Mouse (Mus musculus) CH12.LX (cell line): ENCODE measurements at regions not wholly inside any gene's neighbourhood (a gene's known extent, or its start where the extent isn't known, plus 50 kb on each side); places are given as distances from the start of the nearest gene placed in this dataset.
A peak's percentile ranks its signal among the peaks of the same experiment; 100 is the strongest.

Source experiments
- DNase-seq: peaks from one replicate; pipeline ENCODE4 v3.0.0-alpha.2; 2013; ENCODE audit errors: extremely low read depth
- H3K27ac ChIP-seq: 2 replicates; pipeline ENCODE4 v1.5.1; 2012; ENCODE audit warnings: low read depth, mild to moderate bottlenecking, control low read depth, moderate library complexity; ENCODE audit not compliant: insufficient read depth
- H3K27me3 ChIP-seq: replicated peaks from 2 replicates; pipeline ENCODE3; 2012; ENCODE audit warnings: inconsistent platforms
- H3K36me3 ChIP-seq, 2 experiments: replicated peaks in 1 of 2; 2 replicates each; pipeline versions ENCODE3 to v1.6.1; 2012; ENCODE audit warnings: inconsistent platforms in 1 of 2, low read length in 1 of 2, mild to moderate bottlenecking in 1 of 2, mixed read lengths in 1 of 2, moderate library complexity in 1 of 2; ENCODE audit not compliant: control insufficient read depth in 1 of 2, insufficient read depth in 1 of 2
- H3K4me1 ChIP-seq, 2 experiments: 2 replicates each; pipeline ENCODE4 v1.6.1; 2012; ENCODE audit warnings: inconsistent platforms in 1 of 2, moderate library complexity in 1 of 2; ENCODE audit not compliant: insufficient read depth in 2 of 2, control insufficient read depth in 1 of 2
- H3K4me2 ChIP-seq: 2 replicates; pipeline ENCODE4 v1.6.1; 2012; ENCODE audit warnings: low read depth, mild to moderate bottlenecking, control low read depth; ENCODE audit not compliant: poor library complexity, insufficient read depth, severe bottlenecking
- H3K4me3 ChIP-seq, 3 experiments: fragments of 150-350 bp in 1 of 3; sonication (generic) in 1 of 3; replicated peaks in 1 of 3; 2 replicates each; pipeline versions ENCODE3 to v1.5.1; 2011 to 2012; ENCODE audit warnings: low read depth in 2 of 3, low read length in 2 of 3, mild to moderate bottlenecking in 2 of 3, moderate library complexity in 2 of 3, control low read depth in 1 of 3, improper control_type of control experiment in 1 of 3, inconsistent platforms in 1 of 3, mixed read lengths in 1 of 3; ENCODE audit not compliant: poor library complexity in 1 of 3
- H3K79me2 ChIP-seq: replicated peaks from 2 replicates; pipeline ENCODE4 v1.6.1; 2012; ENCODE audit warnings: mild to moderate bottlenecking, moderate library complexity; ENCODE audit not compliant: control insufficient read depth, poor library complexity, insufficient read depth, severe bottlenecking; ENCODE audit errors: extremely low read depth
- H3K9ac ChIP-seq: 2 replicates; pipeline ENCODE4 v1.6.1; 2012; ENCODE audit warnings: low read depth, mild to moderate bottlenecking, control low read depth, moderate library complexity; ENCODE audit not compliant: insufficient read depth
- H3K9me3 ChIP-seq: replicated peaks from 2 replicates; pipeline ENCODE3; 2012; ENCODE audit warnings: low read length, inconsistent platforms, mixed read lengths
- BHLHE40 ChIP-seq: IDR thresholded peaks from 2 replicates; pipeline ENCODE4 v1.6.1; 2011; ENCODE audit warnings: mild to moderate bottlenecking, low read depth, low read length, improper control_type of control experiment
- CHD1 ChIP-seq: IDR thresholded peaks from 2 replicates; pipeline ENCODE4 v1.6.1; 2012; ENCODE audit warnings: low read depth, low read length, improper control_type of control experiment, inconsistent platforms
- CTCF ChIP-seq, 2 experiments: IDR thresholded peaks in 1 of 2; conservative IDR thresholded peaks in 1 of 2; 2 replicates each; pipeline ENCODE4 v1.5.1; 2011 to 2012; ENCODE audit warnings: low read depth in 2 of 2, low read length in 2 of 2, improper control_type of control experiment in 1 of 2, inconsistent platforms in 1 of 2, mild to moderate bottlenecking in 1 of 2, moderate library complexity in 1 of 2
- E2F4 ChIP-seq: IDR thresholded peaks from 2 replicates; pipeline ENCODE4 v1.6.1; 2011; ENCODE audit warnings: low read depth, low read length, improper control_type of control experiment; ENCODE audit not compliant: insufficient replicate concordance
- ELF1 ChIP-seq: IDR thresholded peaks from 2 replicates; pipeline ENCODE4 v1.6.1; 2014; ENCODE audit warnings: low read depth, mild to moderate bottlenecking, inconsistent platforms, low read length, improper control_type of control experiment
- EP300 ChIP-seq: IDR thresholded peaks from 2 replicates; pipeline ENCODE4 v1.6.1; 2011; ENCODE audit warnings: low read length, improper control_type of control experiment
- ETS1 ChIP-seq: conservative IDR thresholded peaks from 2 replicates; pipeline ENCODE4 v1.6.1; 2012; ENCODE audit warnings: low read depth, mild to moderate bottlenecking, inconsistent platforms, low read length, improper control_type of control experiment, moderate library complexity
- GABPA ChIP-seq: IDR thresholded peaks from 2 replicates; pipeline ENCODE4 v1.6.1; 2012; ENCODE audit warnings: low read depth, low read length, improper control_type of control experiment, inconsistent platforms; ENCODE audit not compliant: insufficient replicate concordance
- HCFC1 ChIP-seq: IDR thresholded peaks from 2 replicates; pipeline ENCODE4 v1.6.1; 2012; ENCODE audit warnings: low read depth, mild to moderate bottlenecking, inconsistent platforms, low read length, improper control_type of control experiment
- JUND ChIP-seq: conservative IDR thresholded peaks from 2 replicates; pipeline ENCODE4 v1.6.1; 2011; ENCODE audit warnings: low read depth, low read length, improper control_type of control experiment
- KAT2A ChIP-seq: IDR thresholded peaks from 2 replicates; pipeline ENCODE4 v1.6.1; 2012; ENCODE audit warnings: low read length, improper control_type of control experiment, inconsistent platforms; ENCODE audit not compliant: insufficient replicate concordance
- MAX ChIP-seq: IDR thresholded peaks from 2 replicates; pipeline ENCODE4 v1.6.1; 2011; ENCODE audit warnings: low read length, improper control_type of control experiment
- MAZ ChIP-seq: IDR thresholded peaks from 2 replicates; pipeline ENCODE4 v1.6.1; 2012; ENCODE audit warnings: low read depth, mild to moderate bottlenecking, inconsistent platforms, low read length, improper control_type of control experiment, moderate library complexity
- MEF2A ChIP-seq: IDR thresholded peaks from 2 replicates; pipeline ENCODE4 v1.6.1; 2014; ENCODE audit warnings: low read depth, mild to moderate bottlenecking, inconsistent platforms, low read length, improper control_type of control experiment, borderline replicate concordance
- MXI1 ChIP-seq: IDR thresholded peaks from 2 replicates; pipeline ENCODE4 v1.6.1; 2011; ENCODE audit warnings: mild to moderate bottlenecking, low read depth, low read length, improper control_type of control experiment
- NELFE ChIP-seq: IDR thresholded peaks from 2 replicates; pipeline ENCODE4 v1.6.1; 2011; ENCODE audit warnings: low read depth, low read length, improper control_type of control experiment
- POLR2A ChIP-seq: IDR thresholded peaks from 2 replicates; pipeline ENCODE4 v1.6.1; 2011; ENCODE audit warnings: low read depth, mild to moderate bottlenecking, improper control_type of control experiment, low read length
- RCOR1 ChIP-seq: conservative IDR thresholded peaks from 2 replicates; pipeline ENCODE4 v1.6.1; 2012; ENCODE audit warnings: low read depth, mild to moderate bottlenecking, inconsistent platforms, low read length, improper control_type of control experiment
- SMC3 ChIP-seq: IDR thresholded peaks from 2 replicates; pipeline ENCODE4 v1.6.1; 2011; ENCODE audit warnings: low read depth, low read length, improper control_type of control experiment
- TBP ChIP-seq: conservative IDR thresholded peaks from 2 replicates; pipeline ENCODE4 v1.6.1; 2011; ENCODE audit warnings: low read depth, low read length, improper control_type of control experiment
- TCF12 ChIP-seq: IDR thresholded peaks from 2 replicates; pipeline ENCODE4 v1.6.1; 2014; ENCODE audit warnings: low read depth, mild to moderate bottlenecking, inconsistent platforms, low read length, improper control_type of control experiment
- USF1 ChIP-seq: IDR thresholded peaks from 2 replicates; pipeline ENCODE4 v1.6.1; 2014; ENCODE audit warnings: low read depth, mild to moderate bottlenecking, inconsistent platforms, low read length, improper control_type of control experiment
- USF2 ChIP-seq: conservative IDR thresholded peaks from 2 replicates; pipeline ENCODE4 v1.6.1; 2011; ENCODE audit warnings: low read depth, low read length, improper control_type of control experiment
- ZKSCAN1 ChIP-seq: IDR thresholded peaks from 2 replicates; pipeline ENCODE4 v1.6.1; 2012; ENCODE audit warnings: low read depth, inconsistent platforms, low read length, improper control_type of control experiment, borderline replicate concordance
- ZMIZ1 ChIP-seq: IDR thresholded peaks from 2 replicates; pipeline ENCODE4 v1.6.1; 2012; ENCODE audit warnings: low read depth, mild to moderate bottlenecking, inconsistent platforms, low read length, improper control_type of control experiment
- dilution Hi-C: fragments of 300-500 bp; cut with MboI; formaldehyde crosslinking; loops from 2 replicates; pipeline ENCODE4 v1.14.3; 2020; ENCODE audit warnings: low sequenced_read_pairs; ENCODE audit not compliant: extremely low pct_unique_long_range_greater_than_20kb, extremely low pct_ligation_motif_present
- in situ Hi-C: fragments of 300-500 bp; cut with MboI; formaldehyde crosslinking; loops from 3 replicates; pipeline ENCODE4 v1.14.3; 2019; ENCODE audit warnings: low sequenced_read_pairs, low pct_ligation_motif_present, low pct_unique_long_range_greater_than_20kb, mixed read lengths

DNA sequence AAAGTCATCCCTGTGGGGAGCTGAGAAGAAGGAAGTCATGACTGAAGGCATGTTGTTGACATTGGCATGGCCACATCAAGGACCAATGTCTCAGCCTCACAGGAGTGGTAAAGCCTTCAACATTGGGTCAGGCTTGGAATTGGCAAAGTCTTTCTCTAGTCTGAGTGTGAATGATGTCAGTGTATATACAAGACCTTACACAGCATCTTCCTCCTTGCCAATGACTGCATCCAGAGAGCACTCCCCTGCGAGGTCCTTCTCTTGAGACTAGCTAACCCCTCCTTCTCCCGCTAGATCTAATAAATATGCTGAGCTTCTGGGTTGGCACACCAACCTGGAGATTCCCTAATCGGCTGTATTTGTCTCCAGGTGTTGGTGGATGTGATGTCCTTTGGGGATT lies 351.1 kb upstream of the Nr2f2 start:
- Histone ChIP-seq H3K4me1 (no peaks in the 10 kb centered on the region), H3K79me2 (no peaks in the 10 kb centered on the region), H3K27ac (no peak overlapping the region), H3K27me3 (no peaks in the 10 kb centered on the region), H3K36me3 (no peaks in the 10 kb centered on the region)
- in situ Hi-C loops, result no loop called here
- TF ChIP-seq MAX, result no peak
- no peak for TF ChIP-seq RCOR1
- no peak for TF ChIP-seq TBP
- TF ChIP-seq GABPA, result no peak
- TF ChIP-seq NELFE, result no peak
- no peak for TF ChIP-seq E2F4
- TF ChIP-seq MEF2A, result no peak
- TF ChIP-seq MXI1, result no peak
- TF ChIP-seq CHD1, result no peak
- no peak for TF ChIP-seq ETS1
- no peak for TF ChIP-seq JUND
- no peak for TF ChIP-seq KAT2A
- no peak for TF ChIP-seq USF2
- TF ChIP-seq MAZ, result no peak
- TF ChIP-seq BHLHE40, result no peak
- no peak for TF ChIP-seq SMC3
- TF ChIP-seq EP300, result no peak
- no peak for TF ChIP-seq ZKSCAN1
- no peak for TF ChIP-seq POLR2A
- TF ChIP-seq, all 38 proteins: peak for 0
- no peak overlapping the region for H3K4me3 ChIP-seq
- no peak for DNase-seq
- H3K9ac ChIP-seq, result no peak overlapping the region
- no peak overlapping the region for H3K4me2 ChIP-seq
- dilution Hi-C loops, result no loop called here
- H3K9me3 ChIP-seq, result peaks cover 71% of the 10 kb centered on the region

DNA sequence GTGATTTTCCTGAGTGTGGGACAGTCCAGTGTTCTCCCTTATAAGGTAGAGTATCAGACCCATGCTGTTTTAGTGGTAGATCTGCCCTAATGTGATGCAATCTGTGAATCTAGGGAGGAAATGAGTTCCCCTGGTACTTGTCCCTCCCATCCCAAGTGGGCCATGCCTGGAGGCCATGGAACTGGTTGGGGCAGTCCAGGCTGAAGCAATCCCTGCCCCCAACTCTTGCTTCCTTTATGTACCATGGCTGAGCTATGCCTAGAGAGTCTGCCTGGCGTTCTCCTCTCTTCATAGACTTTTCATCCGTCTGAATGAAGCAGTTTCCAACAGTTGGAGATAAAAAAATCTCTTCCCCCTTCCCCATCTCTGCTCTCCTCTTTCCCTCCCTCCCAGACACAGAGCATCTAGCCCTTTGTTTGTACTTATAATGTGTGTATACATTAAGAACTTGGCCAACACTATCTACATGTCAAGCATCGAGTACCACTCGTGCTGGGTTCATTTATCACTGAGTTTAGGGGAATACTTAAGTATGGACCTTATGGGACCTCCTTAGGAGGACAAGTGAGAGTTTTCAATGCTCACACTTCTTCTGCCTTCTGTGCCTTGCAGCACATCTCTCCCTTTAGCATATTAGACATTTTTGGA lies 350.4 kb upstream of the Nr2f2 start:
- TF ChIP-seq ZMIZ1, result no peak
- TF ChIP-seq BHLHE40, result no peak
- TF ChIP-seq CTCF (conservative IDR thresholded peaks at IDR 0.05 in 1 of 2, IDR thresholded peaks at IDR 0.05 in 1 of 2; ENCODE audit: low read depth in 2 of 2, low read length in 2 of 2), result no peak
- TF ChIP-seq ELF1, result no peak
- no peak for TF ChIP-seq USF1
- TF ChIP-seq E2F4, result no peak
- no peak for TF ChIP-seq MEF2A
- no peak for TF ChIP-seq HCFC1
- TF ChIP-seq TCF12, result no peak
- Histone ChIP-seq H3K9me3 (peaks cover 73% of the 10 kb centered on the region), H3K27me3 (no peaks in the 10 kb centered on the region), H3K4me2 (no peak overlapping the region), H3K36me3 (no peaks in the 10 kb centered on the region), H3K9ac (no peak overlapping the region), H3K4me1 (no peaks in the 10 kb centered on the region), H3K27ac (no peak overlapping the region), H3K79me2 (no peaks in the 10 kb centered on the region), H3K4me3 (peak overlapping the region in 1 of 3 experiments; percentile 17)
- no peak for DNase-seq
- in situ Hi-C loops, result no loop called here
- dilution Hi-C loops, result no loop called here
